Mouse (Mus musculus): ENCODE results near the gene Togaram2. TPM values are rescaled to one million over a fixed set of nuclear protein-coding genes. Genes with fewer than 3 reads are reported as not detected.
"Not testable (repeated sequence)": the region's sequence is repeated elsewhere in the genome, so short reads cannot be mapped to it uniquely, and the experiment has no call there.

The Togaram2 gene
- polyA plus RNA-seq, 1 experiment: not detected

DNA sequence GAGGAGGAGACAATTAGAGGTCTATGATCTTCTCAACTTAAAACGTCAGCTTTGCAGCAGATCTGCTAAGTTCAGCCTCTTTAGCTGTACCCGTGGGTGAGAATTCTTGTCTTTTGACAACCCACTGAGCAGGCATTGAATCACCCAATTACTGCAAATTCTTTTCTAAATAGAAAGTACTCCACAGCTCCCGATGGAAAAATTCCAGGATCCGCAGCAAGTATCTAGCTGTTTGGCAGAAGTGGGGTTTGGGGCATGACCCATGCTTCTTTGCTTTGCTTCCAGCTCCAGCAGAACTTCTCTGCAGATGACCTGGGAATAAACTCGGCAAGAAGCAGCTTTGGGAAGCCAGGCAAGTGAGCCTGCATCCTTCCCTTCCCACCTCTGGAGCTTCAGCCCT lies 69.9 kb downstream of the Togaram2 start:
- H3K4me3 ChIP-seq (ENCODE audit: insufficient read depth, low read depth, low read length): no peak overlapping the region
- H3K4me1 ChIP-seq (ENCODE audit: control insufficient read depth, insufficient read depth, insufficient read length, low read length): no peaks in the 10 kb centered on the region
- H3K27ac ChIP-seq (replicated peaks; ENCODE audit: low read depth, low read length): no peak overlapping the region

GRCm38 (mm10) chr17:71746114-71746513 lies 73.1 kb downstream of the Togaram2 start:
- no peak overlapping the region for H3K27ac ChIP-seq (replicated peaks; ENCODE audit: low read depth, low read length)

DNA sequence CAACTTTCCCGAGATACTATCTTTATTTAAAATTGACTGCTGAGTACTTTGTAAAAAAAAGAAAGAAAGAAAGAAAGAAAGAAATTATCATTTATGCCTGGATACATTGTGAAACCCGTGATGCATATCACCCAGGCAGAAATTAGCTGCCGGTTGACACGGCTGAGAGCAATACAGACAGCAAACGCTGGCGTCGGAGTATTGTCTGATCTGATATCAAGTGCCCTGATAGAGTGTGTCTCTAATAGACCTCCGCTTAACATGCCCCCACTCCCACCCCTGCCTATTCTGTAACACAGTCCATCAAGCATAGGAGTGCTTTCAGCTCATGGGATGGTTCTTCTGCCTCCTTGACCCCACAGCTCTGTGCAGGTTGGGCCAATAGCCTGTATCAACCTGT lies 74.5 kb downstream of the Togaram2 start:
- Histone ChIP-seq H3K4me3 (ENCODE audit: insufficient read depth, low read depth, low read length) (no peak overlapping the region), H3K27ac (replicated peaks; ENCODE audit: low read depth, low read length) (no peak overlapping the region), H3K4me1 (ENCODE audit: control insufficient read depth, insufficient read depth, insufficient read length, low read length) (no peaks in the 10 kb centered on the region)

More at GRCm38 (mm10) chr17:71746114-71746513, 73.1 kb downstream of the Togaram2 start:
- Histone ChIP-seq H3K4me3 (ENCODE audit: insufficient read depth, low read depth, low read length) (no peak overlapping the region), H3K4me1 (ENCODE audit: control insufficient read depth, insufficient read depth, insufficient read length, low read length) (no peaks in the 10 kb centered on the region)

DNA sequence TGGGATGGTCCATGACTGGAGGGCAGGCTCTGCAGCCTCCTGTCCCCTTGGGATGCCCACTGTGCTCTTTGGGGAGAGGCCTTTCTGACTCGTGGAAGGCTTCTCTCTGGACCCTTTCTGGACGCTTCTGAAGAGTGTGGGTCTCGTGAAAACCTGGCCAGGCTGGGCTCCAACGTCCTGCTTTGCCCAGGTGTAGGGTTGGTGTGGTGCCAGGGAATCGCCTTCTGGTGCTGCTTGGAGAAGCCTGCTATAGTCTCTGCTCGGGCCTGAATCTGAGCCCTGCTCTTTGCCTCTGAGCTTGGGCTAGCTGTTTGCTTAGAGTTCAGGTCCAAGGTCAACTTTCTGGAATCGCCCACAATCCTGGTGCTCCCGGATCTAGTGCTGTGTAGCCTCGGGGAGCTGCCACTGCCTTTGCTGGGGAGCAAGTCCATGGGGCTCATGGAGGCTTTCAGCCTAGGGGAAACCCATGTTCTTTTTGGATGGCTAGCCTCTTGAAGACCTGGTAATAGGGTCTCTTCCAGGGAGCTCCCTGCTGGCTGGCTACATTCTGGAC lies 76.6 kb downstream of the Togaram2 start:
- no peak overlapping the region for H3K27ac ChIP-seq (replicated peaks; ENCODE audit: low read depth, low read length)
- H3K4me1 ChIP-seq (ENCODE audit: control insufficient read depth, insufficient read depth, insufficient read length, low read length): no peaks in the 10 kb centered on the region
- H3K4me3 ChIP-seq (ENCODE audit: insufficient read depth, low read depth, low read length): no peak overlapping the region

DNA sequence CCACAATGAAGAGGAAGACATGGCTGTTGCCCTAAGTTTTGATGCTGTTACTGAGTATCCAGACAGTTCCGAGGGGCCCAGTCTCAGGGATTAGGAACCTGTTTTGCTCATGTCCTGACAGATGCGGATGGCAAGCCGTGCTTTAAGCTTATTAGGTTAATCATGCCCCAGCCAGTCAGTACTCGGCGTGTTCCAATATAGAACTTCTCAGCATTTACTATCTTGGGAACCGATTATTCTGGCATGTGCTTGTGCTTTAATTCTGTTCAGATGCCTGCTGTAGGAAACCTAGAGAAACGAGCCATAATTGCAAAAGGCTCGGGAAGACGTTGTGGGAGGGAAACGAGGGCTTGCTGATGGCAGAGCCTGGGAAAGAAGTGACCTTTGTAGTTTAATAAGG lies 79.8 kb downstream of the Togaram2 start, which contains the start of gene Pcare:
Gene Pcare (minus strand): TSS at position 64 of the 400 bp plus-strand sequence.
- H3K27ac ChIP-seq (replicated peaks; ENCODE audit: low read depth, low read length): no peak within 1 kb of the TSS

DNA sequence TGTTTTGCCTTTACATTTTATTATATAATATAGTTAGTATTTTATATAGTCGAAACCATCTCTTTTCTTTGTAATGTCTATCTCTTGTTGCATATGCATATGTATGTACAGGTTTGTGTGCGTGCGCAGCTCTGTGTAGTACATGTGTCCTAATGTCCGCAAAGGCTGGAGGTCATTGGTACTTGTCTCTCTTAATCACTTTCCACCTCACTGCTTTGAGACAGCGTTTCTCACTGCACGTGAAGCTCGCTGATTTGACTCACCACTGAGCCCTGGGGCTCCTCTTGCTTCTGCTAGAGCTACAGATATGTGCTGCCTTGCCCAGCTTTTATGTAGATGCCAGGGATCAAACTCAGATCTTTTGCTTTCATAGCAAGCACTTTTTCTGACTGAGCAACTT lies 87.5 kb downstream of the Togaram2 start:
- Histone ChIP-seq H3K4me1 (ENCODE audit: control insufficient read depth, insufficient read depth, insufficient read length, low read length) (no peaks in the 10 kb centered on the region), H3K4me3 (ENCODE audit: insufficient read depth, low read depth, low read length) (no peak overlapping the region), H3K27ac (replicated peaks; ENCODE audit: low read depth, low read length) (no peak overlapping the region)

More for the DNA sequence above, 79.8 kb downstream of the Togaram2 start, which contains the start of gene Pcare:
- Histone ChIP-seq H3K4me1 (ENCODE audit: control insufficient read depth, insufficient read depth, insufficient read length, low read length) (no peaks in the 10 kb centered on the region), H3K4me3 (ENCODE audit: insufficient read depth, low read depth, low read length) (no peak within 1 kb of the TSS)

GRCm38 (mm10) chr17:71768173-71768572 lies 95.1 kb downstream of the Togaram2 start, which contains the start of gene Clip4:
Clip4 (plus strand) TSS chr17:71768473.
- H3K27ac ChIP-seq (replicated peaks; ENCODE audit: low read depth, low read length); H3K4me3 ChIP-seq (ENCODE audit: insufficient read depth, low read depth, low read length); H3K4me1 ChIP-seq (ENCODE audit: control insufficient read depth, insufficient read depth, insufficient read length, low read length): not testable (repeated sequence)

DNA sequence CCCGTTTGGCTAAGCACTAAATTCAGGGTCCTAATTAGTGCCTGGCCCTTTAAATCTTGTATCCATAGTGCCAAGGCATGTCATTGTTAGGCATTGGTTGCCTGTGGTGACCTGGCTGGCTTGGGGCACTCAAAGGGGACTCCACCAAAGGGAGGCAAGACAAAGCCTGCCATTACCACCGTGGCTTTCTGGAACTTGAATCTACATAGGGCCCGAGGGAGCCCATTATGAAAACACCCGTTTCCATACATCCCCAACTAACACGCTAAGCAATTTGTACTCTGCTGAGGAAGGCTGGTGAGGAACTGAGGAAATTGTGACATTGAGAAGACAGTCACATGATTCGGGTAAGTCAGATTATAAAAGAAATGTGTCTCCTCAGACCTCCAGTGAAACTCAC lies 96.5 kb downstream of the Togaram2 start:
- H3K4me1 ChIP-seq (ENCODE audit: control insufficient read depth, insufficient read depth, insufficient read length, low read length): no peaks in the 10 kb centered on the region
- H3K27ac ChIP-seq (replicated peaks; ENCODE audit: low read depth, low read length): no peak overlapping the region
- no peak overlapping the region for H3K4me3 ChIP-seq (ENCODE audit: insufficient read depth, low read depth, low read length)

DNA sequence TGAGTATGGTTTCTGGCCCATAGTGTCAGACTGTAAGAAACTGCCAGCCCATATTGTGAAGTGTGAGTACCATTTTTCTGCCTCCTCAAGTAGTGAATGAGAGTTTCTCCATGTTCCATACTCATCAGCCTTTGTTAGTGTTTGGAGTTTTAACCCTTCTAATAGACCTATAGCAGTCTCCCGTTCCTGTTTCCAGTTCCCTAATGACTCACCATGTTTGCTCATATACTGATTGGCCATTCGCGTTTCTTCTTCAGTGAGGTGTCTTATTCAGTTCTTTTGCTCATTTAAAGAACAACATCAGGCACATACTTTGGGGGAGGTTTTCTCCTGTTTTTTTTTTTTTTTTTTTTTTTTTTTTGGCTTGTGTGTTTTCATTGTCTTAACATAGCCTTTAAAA lies 97.6 kb downstream of the Togaram2 start:
- H3K4me3 ChIP-seq (ENCODE audit: insufficient read depth, low read depth, low read length): no peak overlapping the region
- no peaks in the 10 kb centered on the region for H3K4me1 ChIP-seq (ENCODE audit: control insufficient read depth, insufficient read depth, insufficient read length, low read length)
- H3K27ac ChIP-seq (replicated peaks; ENCODE audit: low read depth, low read length): no peak overlapping the region

GRCm38 (mm10) chr17:71774173-71774572 lies 101.1 kb downstream of the Togaram2 start:
- Histone ChIP-seq H3K27ac (replicated peaks; ENCODE audit: low read depth, low read length) (no peak overlapping the region), H3K4me3 (ENCODE audit: insufficient read depth, low read depth, low read length) (no peak overlapping the region), H3K4me1 (ENCODE audit: control insufficient read depth, insufficient read depth, insufficient read length, low read length) (no peaks in the 10 kb centered on the region)

- no peak overlapping the region for H3K27ac ChIP-seq (replicated peaks; ENCODE audit: low read depth, low read length)
- no peaks in the 10 kb centered on the region for H3K4me1 ChIP-seq (ENCODE audit: control insufficient read depth, insufficient read depth, insufficient read length, low read length)
- no peak overlapping the region for H3K4me3 ChIP-seq (ENCODE audit: insufficient read depth, low read depth, low read length)
These were observed 102.2 kb downstream of the Togaram2 start for GRCm38 (mm10) chr17:71775279-71775678.

GRCm38 (mm10) chr17:71778696-71779095 lies 105.6 kb downstream of the Togaram2 start:
- Histone ChIP-seq H3K4me3 (ENCODE audit: insufficient read depth, low read depth, low read length) (no peak overlapping the region), H3K4me1 (ENCODE audit: control insufficient read depth, insufficient read depth, insufficient read length, low read length) (no peaks in the 10 kb centered on the region), H3K27ac (replicated peaks; ENCODE audit: low read depth, low read length) (no peak overlapping the region)

Other genes starting within 250 kb of the Togaram2 start
- gene Gm4707, start 213.3 kb upstream of the Togaram2 start, polyA plus RNA-seq (2012; ENCODE audit: insufficient read depth, insufficient read length, missing spikeins): 3.1 and 3.3 TPM in 2 replicates
- gene Smchd1, start 197.9 kb upstream of the Togaram2 start, polyA plus RNA-seq (2012; ENCODE audit: insufficient read depth, insufficient read length, missing spikeins): 7.2 and 11.8 TPM in 2 replicates
- not detected in 2 replicates for gene Ndc80, start 146.4 kb upstream of the Togaram2 start, polyA plus RNA-seq (2012; ENCODE audit: insufficient read depth, insufficient read length, missing spikeins)
- not detected in 2 replicates for gene Spdya, start 121.2 kb upstream of the Togaram2 start, polyA plus RNA-seq (2012; ENCODE audit: insufficient read depth, insufficient read length, missing spikeins)
- gene Wdr43, start 57.4 kb upstream of the Togaram2 start, polyA plus RNA-seq (2012; ENCODE audit: insufficient read depth, insufficient read length, missing spikeins): 11.9 and 16.5 TPM in 2 replicates
- gene Pcare, start 79.6 kb downstream of the Togaram2 start, polyA plus RNA-seq (2012; ENCODE audit: insufficient read depth, insufficient read length, missing spikeins): not detected in 2 replicates
- gene Clip4, start 95.2 kb downstream of the Togaram2 start, polyA plus RNA-seq (2012; ENCODE audit: insufficient read depth, insufficient read length, missing spikeins): 4.0 and 4.5 TPM in 2 replicates